25 mouse cellular contexts compared by ENCODE assay signal in the genomic region with DNA sequence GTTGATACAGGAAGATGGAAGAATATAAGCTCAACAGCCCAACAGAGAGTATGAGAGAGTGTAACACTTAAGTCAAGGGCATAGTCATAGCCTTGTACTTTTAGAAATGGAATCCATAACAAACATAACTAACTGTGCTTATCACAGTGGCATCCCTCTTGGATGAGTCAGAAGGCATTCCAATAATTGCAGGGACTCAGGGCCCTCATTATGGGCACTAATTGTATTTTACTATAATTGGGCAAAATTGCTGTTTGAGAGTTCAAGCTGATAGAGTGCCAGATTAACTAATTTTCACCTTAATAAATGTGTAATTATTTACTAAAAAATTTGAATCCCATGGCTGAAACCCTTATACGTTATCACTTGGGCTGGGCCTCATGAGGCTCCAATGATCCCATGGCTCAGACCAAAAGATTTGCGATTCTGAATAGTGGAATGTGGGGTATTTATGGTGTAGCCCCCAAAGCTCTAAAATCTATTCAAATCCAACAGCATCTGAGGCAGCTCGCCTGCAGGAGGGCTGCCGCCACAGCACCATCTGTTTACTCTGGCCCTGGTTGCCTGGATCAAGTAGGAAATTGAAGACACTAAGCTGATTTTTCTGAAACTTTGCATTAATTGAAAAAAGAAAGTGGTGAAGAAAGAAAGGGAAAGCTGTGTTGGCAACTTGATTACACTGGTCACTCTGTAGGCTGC.
DNase-seq lines count a peak whose midpoint lies in the region; ATAC-seq lines count a peak whose summit lies in the region.
"Had no signal": no experiment of that assay in that cellular context is flagged by ENCODE, and none has a peak within 500 bp of the region (broad histone marks: within the 10 kb centered on the region; RNA-seq: fewer than 3 reads in every experiment).

No protein-coding gene starts in this region.

- no peak overlapping the region for H3K4me3 ChIP-seq in embryonic facial prominence, embryonic 14.5 days (ENCODE audit: low read depth, low read length)
- H3K4me3 ChIP-seq in embryonic facial prominence, embryonic 10.5 days, result no peak overlapping the region
- H3K4me3 ChIP-seq in forebrain, embryonic 12.5 days (replicated peaks), result no peak overlapping the region
- H3K4me3 ChIP-seq in neural tube, embryonic 15.5 days (replicated peaks), result no peak overlapping the region
- H3K4me3 ChIP-seq: embryonic facial prominence, embryonic 12.5 days; erythroblast, embryonic 14.5 days; gastrocnemius, adult 2 months; hindbrain, embryonic 12.5 days; limb, embryonic 13.5 days; liver, embryonic 12.5 days had no signal

- H3K9me3 ChIP-seq in embryonic facial prominence, embryonic 14.5 days (ENCODE audit: control insufficient read depth, low read length), result no peaks in the 10 kb centered on the region
- no peaks in the 10 kb centered on the region for H3K9me3 ChIP-seq in embryonic facial prominence, embryonic 10.5 days
- no peaks in the 10 kb centered on the region for H3K9me3 ChIP-seq in forebrain, embryonic 12.5 days
- no peaks in the 10 kb centered on the region for H3K9me3 ChIP-seq in neural tube, embryonic 15.5 days (replicated peaks)
- H3K9me3 ChIP-seq: embryonic facial prominence, embryonic 12.5 days; hindbrain, embryonic 12.5 days; limb, embryonic 13.5 days; liver, embryonic 12.5 days had no signal

- no peak for DNase-seq in embryonic facial prominence, embryonic 14.5 days (ENCODE audit: low spot score)
- DNase-seq in embryonic facial prominence, embryonic 10.5 days (ENCODE audit: low spot score), result no peak
- DNase-seq in layer of hippocampus, postnatal 36 days, result peak; percentile 3 to 4
- no peak for DNase-seq in layer of hippocampus, postnatal 10 days (ENCODE audit: low spot score in 2 of 2)
- DNase-seq in Muller cell, postnatal 12 days (ENCODE audit: inconsistent ontology term), result peak; percentile 89
- no peak for DNase-seq in spleen, postnatal 4 days (ENCODE audit: low spot score in 2 of 2)
- DNase-seq: adrenal gland, adult 2 months; cerebellum, adult 8-10 months; gastrocnemius, adult 2 months; kidney, adult 18-20 months; lung, adult 18-20 months; lung, postnatal 10 days; right cerebral cortex, postnatal 25 days; spleen, adult 18-20 months had no signal

- no peak overlapping the region for H3K27ac ChIP-seq in embryonic facial prominence, embryonic 14.5 days (replicated peaks; ENCODE audit: low read depth, low read length)
- no peak overlapping the region for H3K27ac ChIP-seq in embryonic facial prominence, embryonic 10.5 days (replicated peaks)
- no peak overlapping the region for H3K27ac ChIP-seq in forebrain, embryonic 12.5 days
- no peak overlapping the region for H3K27ac ChIP-seq in neural tube, embryonic 15.5 days (replicated peaks)
- H3K27ac ChIP-seq: embryonic facial prominence, embryonic 12.5 days; gastrocnemius, adult 2 months; hindbrain, embryonic 12.5 days; kidney, postnatal 0 days; limb, embryonic 13.5 days; liver, embryonic 12.5 days had no signal

- ATAC-seq in embryonic facial prominence, embryonic 14.5 days (ENCODE audit: low read depth), result 0 out of 2 replicates have a peak, but pooled peaks have one; percentile 18
- peak; percentile 53 for ATAC-seq in forebrain, embryonic 12.5 days (ENCODE audit: low FRiP score)
- ATAC-seq in neural tube, embryonic 15.5 days (ENCODE audit: low FRiP score), result no peak
- ATAC-seq: inflammation-experienced regulatory T-cells, adult 6 months; liver, embryonic 12.5 days; midbrain, embryonic 16.5 days; Patski had no signal

- no peak overlapping the region for H3K4me2 ChIP-seq in embryonic facial prominence, embryonic 14.5 days (ENCODE audit: low read depth, low read length)
- no peak overlapping the region for H3K4me2 ChIP-seq in forebrain, embryonic 12.5 days
- no peak overlapping the region for H3K4me2 ChIP-seq in neural tube, embryonic 15.5 days
- H3K4me2 ChIP-seq: embryonic facial prominence, embryonic 12.5 days; hindbrain, embryonic 12.5 days; limb, embryonic 13.5 days; liver, embryonic 12.5 days had no signal

- no peak overlapping the region for H3K9ac ChIP-seq in embryonic facial prominence, embryonic 14.5 days (ENCODE audit: low read depth, low read length)
- no peak overlapping the region for H3K9ac ChIP-seq in forebrain, embryonic 12.5 days
- H3K9ac ChIP-seq in neural tube, embryonic 15.5 days (replicated peaks), result no peak overlapping the region
- H3K9ac ChIP-seq: embryonic facial prominence, embryonic 12.5 days; hindbrain, embryonic 12.5 days; limb, embryonic 13.5 days; liver, embryonic 12.5 days had no signal

- H3K36me3 ChIP-seq in embryonic facial prominence, embryonic 14.5 days (ENCODE audit: control insufficient read depth, insufficient read depth, low read length), result no peaks in the 10 kb centered on the region
- no peaks in the 10 kb centered on the region for H3K36me3 ChIP-seq in embryonic facial prominence, embryonic 10.5 days (replicated peaks)
- no peaks in the 10 kb centered on the region for H3K36me3 ChIP-seq in forebrain, embryonic 12.5 days (replicated peaks)
- no peaks in the 10 kb centered on the region for H3K36me3 ChIP-seq in neural tube, embryonic 15.5 days
- H3K36me3 ChIP-seq: embryonic facial prominence, embryonic 12.5 days; hindbrain, embryonic 12.5 days; limb, embryonic 13.5 days; liver, embryonic 12.5 days had no signal

- no peaks in the 10 kb centered on the region for H3K27me3 ChIP-seq in embryonic facial prominence, embryonic 14.5 days (replicated peaks; ENCODE audit: control insufficient read depth, insufficient read depth, low read length)
- H3K27me3 ChIP-seq in embryonic facial prominence, embryonic 10.5 days (replicated peaks; ENCODE audit: low read depth, poor library complexity, severe bottlenecking), result no peaks in the 10 kb centered on the region
- no peaks in the 10 kb centered on the region for H3K27me3 ChIP-seq in forebrain, embryonic 12.5 days
- H3K27me3 ChIP-seq in neural tube, embryonic 15.5 days (replicated peaks), result no peaks in the 10 kb centered on the region
- H3K27me3 ChIP-seq: embryonic facial prominence, embryonic 12.5 days; hindbrain, embryonic 12.5 days; limb, embryonic 13.5 days; liver, embryonic 12.5 days; Patski had no signal

- H3K4me1 ChIP-seq in embryonic facial prominence, embryonic 14.5 days (ENCODE audit: control insufficient read depth, insufficient read depth, low read length), result no peaks in the 10 kb centered on the region
- H3K4me1 ChIP-seq in embryonic facial prominence, embryonic 10.5 days, result no peaks in the 10 kb centered on the region
- H3K4me1 ChIP-seq in forebrain, embryonic 12.5 days, result 0 out of 2 replicates have a peak, but pooled peaks cover 3% of the 10 kb centered on the region
- no peaks in the 10 kb centered on the region for H3K4me1 ChIP-seq in neural tube, embryonic 15.5 days
- H3K4me1 ChIP-seq: embryonic facial prominence, embryonic 12.5 days; hindbrain, embryonic 12.5 days; limb, embryonic 13.5 days; liver, embryonic 12.5 days had no signal

- WGBS in embryonic facial prominence, embryonic 14.5 days, result 68% methylated on average over 4 of the region's 4 CpGs
- WGBS in embryonic facial prominence, embryonic 10.5 days, result 70% methylated on average over 4 of the region's 4 CpGs
- 51% methylated on average over 4 of the region's 4 CpGs for WGBS in forebrain, embryonic 12.5 days
- WGBS in neural tube, embryonic 15.5 days, result 42% methylated on average over 4 of the region's 4 CpGs

Comparison
In these comparisons a context has a peak if more than half of its experiments do, and no peak if none do; other contexts are left out.
1. DNase-seq: peak in layer of hippocampus, postnatal 36 days (2 of 2) and Muller cell, postnatal 12 days (single experiment); none in embryonic facial prominence, embryonic 14.5 days (single experiment), embryonic facial prominence, embryonic 10.5 days (single experiment), layer of hippocampus, postnatal 10 days (0 of 2) and spleen, postnatal 4 days (0 of 2).